Mouse (Mus musculus) kidney, postnatal 36 days (tissue): ENCODE measurements at regions not wholly inside any gene's neighbourhood (a gene's known extent, or its start where the extent isn't known, plus 50 kb on each side); places are given as distances from the start of the nearest gene placed in this dataset.

Experiments used
- DNase-seq, 2 experiments: peaks; one replicate each; pipeline ENCODE4 v3.0.0; 2021 to 2022; ENCODE audit warnings: mixed read lengths in 2 of 2

DNA sequence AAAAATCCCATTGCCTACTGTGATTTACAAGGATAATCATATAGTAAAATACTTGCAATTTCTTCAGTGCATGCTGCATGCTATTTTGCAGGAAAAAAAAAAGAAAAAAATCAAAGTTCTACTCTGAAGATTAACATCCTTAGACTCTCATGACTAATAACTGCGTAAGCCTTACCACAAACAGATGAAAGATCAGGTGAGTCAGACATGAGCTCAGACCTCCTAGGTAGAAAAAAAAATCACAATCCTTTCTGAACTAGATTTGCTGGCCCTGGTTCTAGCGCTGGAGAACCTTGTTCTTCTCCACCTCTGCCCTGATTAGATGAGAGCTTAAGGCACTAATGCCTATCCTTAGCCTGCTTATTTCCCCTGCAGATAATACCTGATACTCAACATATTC is 96.1 kb upstream of the Snap25 start:
- DNase-seq: no peak

- DNase-seq: no peak
These were observed 95.1 kb upstream of the Snap25 start for GRCm38 (mm10) chr2:136618114-136618513.

- DNase-seq: no peak
These were observed 92.9 kb upstream of the Snap25 start for GRCm38 (mm10) chr2:136620309-136620708.

- no peak for DNase-seq
These were observed 92.3 kb upstream of the Snap25 start for GRCm38 (mm10) chr2:136620969-136621368.

DNA sequence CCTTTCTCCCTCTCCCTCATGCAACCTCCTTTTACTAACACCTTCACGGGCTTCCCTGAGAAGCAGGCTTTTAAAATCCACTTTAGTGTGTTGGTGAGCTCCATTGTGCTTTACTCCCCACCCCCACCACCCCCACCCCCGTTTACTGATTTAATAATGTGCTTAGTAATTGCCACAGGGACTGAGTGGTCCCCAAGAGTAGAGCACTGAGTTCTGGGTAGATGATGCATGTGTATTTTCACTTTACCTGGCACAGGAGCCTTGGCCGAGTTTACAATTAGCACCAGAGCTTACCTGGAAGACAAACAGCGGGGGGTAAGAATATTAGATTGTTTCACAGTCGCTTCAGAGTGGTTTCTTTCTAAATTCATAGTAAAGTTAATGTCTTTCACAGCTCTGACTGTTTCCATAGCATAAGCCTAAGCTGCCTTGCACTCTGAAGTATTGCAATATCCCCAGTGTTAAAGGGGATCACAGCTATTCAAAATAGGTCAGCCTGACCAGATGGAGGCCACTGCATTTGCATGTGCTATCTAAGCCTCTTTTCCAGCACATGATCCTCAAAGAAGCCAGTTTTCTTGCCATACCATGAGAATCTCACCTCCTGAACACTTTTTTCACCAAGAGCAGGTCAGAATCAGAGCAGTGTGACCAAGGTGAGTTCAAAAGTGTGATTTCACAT is 89.3 kb upstream of the Snap25 start:
- DNase-seq: no peak

DNA sequence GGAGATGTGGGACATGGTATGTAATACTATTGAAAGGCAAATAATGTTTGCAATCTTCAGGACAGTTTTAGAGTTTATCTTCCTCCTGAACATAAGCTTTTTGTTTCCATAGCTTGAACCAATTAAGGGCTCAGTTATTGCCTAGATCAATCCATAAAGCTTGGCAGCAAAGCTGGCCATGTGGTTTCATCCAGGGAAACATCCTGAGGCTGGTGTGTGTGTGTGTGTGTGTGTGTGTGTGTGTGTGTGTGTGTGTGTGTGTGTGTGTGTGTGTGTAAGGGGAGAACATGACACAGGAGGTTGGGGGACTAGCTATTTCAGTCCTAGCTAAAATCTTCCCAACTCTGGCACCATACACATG is 88.8 kb upstream of the Snap25 start:
- DNase-seq: no peak

GRCm38 (mm10) chr2:136646917-136647316 is 66.3 kb upstream of the Snap25 start:
- DNase-seq: no peak

DNA sequence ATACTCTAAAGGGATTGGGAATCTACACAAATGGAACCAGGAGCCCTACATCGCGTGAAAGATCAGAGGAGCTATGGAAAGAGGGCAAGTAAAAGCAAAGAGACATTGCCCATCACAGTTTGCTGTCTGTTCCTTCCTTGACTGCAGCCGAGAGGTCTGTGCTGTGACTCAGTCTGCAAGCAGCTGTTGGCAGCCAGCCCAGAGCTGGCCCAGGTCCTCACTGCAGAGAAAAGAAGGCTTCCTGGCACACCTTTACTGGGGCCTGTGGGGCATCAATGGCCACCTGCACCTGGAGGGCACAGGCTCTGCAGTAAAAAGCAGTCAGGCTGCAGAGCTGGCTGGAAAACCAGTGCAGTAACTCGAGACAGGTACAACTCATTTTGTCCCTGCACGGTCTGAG is 64.6 kb upstream of the Snap25 start:
- peak; percentile 36 to 59 for DNase-seq

DNA sequence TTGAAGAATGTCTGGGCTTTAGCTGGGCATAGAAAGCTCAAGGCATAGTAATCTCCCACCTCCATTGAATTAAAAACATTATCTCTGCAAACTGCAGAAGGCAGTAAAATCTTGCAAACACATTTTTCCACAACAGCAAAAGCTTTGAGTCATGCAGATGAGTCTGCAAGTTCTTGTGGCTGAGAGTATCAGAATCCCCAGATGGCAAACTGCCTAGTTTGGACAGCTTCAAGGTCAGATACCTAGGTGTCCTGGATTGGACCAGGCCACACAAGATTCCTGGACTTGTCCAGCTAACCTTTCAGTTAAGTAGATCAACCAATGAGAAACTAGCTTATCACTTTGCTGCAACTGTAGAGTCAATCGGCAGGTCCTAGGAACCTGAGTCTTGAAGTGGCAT is 62.5 kb upstream of the Snap25 start:
- DNase-seq: no peak

- no peak for DNase-seq
These were observed 60.8 kb upstream of the Snap25 start for GRCm38 (mm10) chr2:136652206-136653003.
